Mouse (Mus musculus): Measurements from ENCODE around the gene Sbk1. TPM values are rescaled to one million over a fixed set of nuclear protein-coding genes. Genes with fewer than 3 reads are reported as not detected.
"Not testable (repeated sequence)": the region's sequence is repeated elsewhere in the genome, so short reads cannot be mapped to it uniquely, and the experiment has no call there.

Gene Sbk1
- polyA plus RNA-seq, 1 experiment, result 12.2 TPM

DNA sequence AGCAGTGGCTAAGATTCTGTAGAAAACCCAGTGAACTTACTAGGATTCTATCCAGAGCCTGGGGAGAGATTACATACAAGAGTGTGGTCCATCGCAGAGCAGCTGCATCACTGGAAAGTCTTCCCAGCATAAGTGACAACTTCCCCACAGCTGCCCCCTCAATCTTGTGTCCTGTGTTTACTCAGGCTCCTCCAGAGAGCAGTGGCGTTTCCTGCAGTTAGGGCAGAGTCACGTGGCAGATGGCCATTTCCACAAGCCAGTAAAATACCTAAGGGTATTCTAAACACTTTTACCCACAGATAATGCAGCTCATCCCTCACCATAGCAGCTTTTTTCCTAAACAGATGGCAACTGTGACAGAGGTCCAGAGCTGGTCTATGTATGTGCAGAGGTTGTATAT lies 52.4 kb downstream of the Sbk1 start:
- DNase-seq (ENCODE audit: low read depth, low spot score), result no peak
- 10% methylated on average over 3 of the region's 3 CpGs for WGBS

DNA sequence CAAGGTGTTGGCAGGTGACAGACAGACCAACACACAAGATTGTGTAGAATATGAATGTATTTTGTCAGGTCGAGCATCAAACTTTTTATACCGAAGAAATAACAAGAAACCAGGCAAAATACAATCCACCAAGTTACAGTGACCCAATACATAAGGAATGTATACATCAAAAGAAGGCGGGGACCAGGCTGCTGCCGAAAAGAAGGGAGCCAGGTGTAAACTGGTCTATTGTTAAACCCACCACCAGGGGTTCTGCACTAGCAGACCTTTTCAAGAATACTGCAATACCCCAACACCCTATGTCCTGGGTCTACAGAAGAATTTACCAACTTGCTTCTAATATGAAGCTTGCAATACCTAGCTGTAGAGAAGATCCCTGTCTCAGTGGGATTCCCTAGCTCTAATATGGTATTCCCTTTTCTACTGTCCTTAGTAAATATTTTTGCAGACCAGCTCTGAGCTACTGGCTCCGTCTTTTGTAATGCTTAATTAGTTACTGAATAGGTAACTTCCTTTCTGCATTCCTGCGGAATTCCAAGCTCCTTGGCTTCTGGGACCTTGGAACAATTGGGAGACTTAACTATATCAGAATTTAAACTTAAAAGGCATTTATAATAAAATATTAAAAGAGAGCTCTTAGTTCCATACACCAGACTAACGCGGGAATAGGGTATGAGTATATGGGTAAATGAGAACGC lies 53.3 kb downstream of the Sbk1 start:
- WGBS, result 27% methylated on average over 9 of the region's 9 CpGs
- not testable (repeated sequence) for DNase-seq (ENCODE audit: low read depth, low spot score)

DNA sequence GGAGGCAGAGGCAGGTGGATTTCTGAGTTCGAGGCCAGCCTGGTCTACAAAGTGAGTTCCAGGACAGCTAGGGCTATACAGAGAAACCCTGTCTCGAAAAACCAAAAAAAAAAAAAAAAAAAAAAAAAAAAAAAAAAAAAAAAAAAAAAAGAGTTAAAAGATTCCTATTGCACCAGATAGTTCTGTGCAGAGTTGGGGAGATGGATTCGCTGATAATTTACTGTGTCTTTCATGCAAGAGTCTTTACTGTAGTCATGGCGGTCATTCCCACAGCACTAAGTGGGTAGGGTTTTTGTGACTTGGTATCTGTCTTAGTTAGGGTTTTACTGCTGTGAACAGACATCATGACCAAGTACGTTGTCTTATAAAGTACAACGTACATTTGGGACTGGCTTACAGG lies 56.4 kb downstream of the Sbk1 start:
- not testable (repeated sequence) for DNase-seq (ENCODE audit: low read depth, low spot score)
- 79% methylated on average over 5 of the region's 6 CpGs for WGBS

DNA sequence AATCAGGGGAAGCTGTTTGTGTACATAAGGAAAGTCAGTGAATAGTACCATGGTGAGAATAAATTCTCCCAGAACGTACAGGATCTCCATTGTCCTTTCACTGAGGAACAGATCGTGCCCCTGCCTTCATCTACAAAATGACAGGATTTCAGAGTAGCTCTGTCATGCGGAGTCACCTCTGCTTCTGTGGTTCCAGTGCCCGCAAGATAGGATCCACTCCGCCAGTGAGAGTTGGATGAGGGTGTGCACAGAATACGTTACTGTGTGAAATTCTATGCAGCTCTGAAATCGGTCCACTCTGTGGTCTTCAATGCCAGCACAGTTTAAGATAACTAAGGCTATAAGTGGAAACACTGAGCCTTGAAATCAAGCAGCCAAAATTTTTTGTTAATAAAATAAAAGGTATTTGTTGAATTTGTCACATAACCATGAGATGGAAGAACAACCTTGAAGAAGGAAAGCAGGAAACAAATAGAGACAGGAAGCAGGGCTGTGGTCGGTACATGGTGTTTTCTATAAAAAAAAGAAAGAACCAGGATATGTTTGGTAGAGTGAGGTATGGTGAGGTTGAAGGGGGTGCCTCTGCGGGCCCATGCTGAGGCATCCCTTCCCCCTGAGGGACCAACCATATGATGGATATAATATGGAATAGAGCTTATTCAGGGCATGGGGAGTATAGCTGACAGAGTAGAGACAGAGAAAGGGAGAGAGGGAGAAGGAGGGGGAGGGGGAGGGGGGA lies 57.7 kb downstream of the Sbk1 start:
- DNase-seq (ENCODE audit: low read depth, low spot score), result no peak
- WGBS, result 70% methylated on average over 9 of the region's 9 CpGs

DNA sequence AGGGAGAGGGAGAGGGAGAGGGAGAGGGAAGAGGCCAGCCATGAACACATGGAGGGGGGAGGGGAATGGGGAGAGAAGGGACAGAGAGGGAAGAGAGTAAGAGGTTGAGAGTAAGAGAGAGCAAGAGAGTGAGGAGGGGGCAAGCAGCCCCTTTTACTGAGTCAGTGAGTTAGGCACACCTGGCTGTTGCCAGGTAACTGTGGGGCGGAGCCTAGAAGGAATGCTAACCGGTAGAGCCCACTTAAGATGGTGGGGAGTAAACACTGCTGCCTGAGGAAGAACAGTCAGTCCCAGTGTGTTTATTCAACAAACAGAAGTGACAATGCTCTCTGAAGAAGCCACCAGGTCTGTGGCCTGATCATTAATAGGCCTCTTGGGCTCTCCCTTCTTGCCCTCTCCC lies 58.3 kb downstream of the Sbk1 start:
- WGBS, result 24% methylated on average over 2 of the region's 2 CpGs
- DNase-seq (ENCODE audit: low read depth, low spot score), result no peak

DNA sequence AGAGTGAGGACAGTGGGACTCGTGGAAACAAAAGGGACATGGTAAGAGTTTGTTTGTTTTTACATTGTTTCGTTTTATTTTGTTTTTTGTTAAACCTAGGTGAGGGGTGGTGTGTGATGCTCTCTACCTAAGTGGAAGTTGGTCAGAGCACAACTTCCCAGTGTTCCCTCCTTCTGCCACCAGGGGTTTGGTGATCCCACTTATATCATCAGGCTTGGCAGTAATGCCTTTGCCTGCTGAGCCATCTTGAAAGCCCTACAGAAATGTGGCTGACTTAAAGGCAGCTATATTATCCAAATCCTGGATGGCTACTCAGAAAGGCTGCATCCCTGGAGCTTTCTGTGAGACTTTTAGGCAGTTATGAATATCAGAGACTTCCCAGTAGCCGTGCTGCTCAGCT lies 60.3 kb downstream of the Sbk1 start:
- DNase-seq (ENCODE audit: low read depth, low spot score), result no peak
- 62% methylated on average over 3 of the region's 3 CpGs for WGBS

DNA sequence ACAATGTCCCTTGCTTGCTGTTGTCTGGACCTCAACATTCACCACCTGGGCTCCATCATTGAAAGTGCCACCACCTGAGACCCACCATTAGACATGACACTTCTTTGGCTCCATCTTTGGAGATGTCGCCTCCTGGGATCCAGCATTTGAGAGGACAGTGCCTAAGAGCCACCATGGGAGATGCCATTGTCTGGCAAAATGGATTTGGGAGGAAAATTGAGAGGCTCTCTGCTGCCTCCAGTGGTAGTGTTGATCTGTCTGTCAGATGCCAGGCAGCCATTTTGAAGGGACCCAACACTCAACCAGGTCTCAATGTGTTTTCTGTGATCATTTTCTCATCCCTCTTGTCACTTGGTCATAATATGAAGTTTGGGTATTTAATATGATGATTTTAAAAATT lies 63.1 kb downstream of the Sbk1 start:
- WGBS, result 94% methylated on average over 1 of the region's 1 CpGs
- DNase-seq (ENCODE audit: low read depth, low spot score), result no peak

DNA sequence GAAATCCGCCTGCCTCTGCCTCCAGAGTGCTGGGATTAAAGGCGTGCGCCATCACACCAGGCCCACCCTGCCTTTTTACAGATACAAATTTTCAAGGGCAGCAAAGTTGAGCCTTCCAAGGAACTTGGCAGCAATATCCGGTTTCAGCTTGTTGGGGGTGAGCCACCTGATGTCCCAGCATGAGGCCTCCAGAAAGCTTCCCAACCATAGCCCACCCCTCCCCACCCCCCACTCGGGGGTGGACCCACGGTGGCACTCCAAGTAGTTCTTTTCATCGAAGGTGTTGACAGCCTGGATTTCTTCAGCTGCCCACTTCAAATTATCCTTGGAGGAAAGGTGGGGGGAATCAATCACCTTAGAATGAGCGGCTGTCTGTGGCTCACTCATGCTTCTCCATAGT lies 66.5 kb downstream of the Sbk1 start:
- no peak for DNase-seq (ENCODE audit: low read depth, low spot score)
- WGBS, result 88% methylated on average over 8 of the region's 8 CpGs

DNA sequence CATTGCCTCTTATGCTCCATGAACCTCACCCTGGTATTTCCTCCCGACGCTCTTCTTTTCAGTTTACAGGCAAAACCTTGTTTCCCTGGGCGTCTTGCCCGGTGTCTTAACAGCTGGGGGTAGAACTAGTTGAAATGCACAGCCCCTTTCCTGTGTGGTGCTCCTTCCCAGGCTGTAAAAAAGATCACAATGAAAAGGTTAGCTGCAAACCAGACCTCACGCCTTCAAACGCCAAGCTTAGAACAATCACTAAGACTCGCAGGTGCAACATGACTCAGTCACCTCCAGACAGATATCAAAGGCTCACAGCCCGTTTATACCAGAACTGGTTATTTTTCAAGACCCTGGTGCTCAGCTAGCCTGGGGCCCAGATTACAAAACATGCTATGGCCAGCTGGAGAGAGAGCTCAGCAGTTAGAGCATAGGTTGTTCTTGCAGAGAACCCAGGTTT lies 67.1 kb downstream of the Sbk1 start:
- no peak for DNase-seq (ENCODE audit: low read depth, low spot score)
- WGBS, result 50% methylated on average over 8 of the region's 8 CpGs

DNA sequence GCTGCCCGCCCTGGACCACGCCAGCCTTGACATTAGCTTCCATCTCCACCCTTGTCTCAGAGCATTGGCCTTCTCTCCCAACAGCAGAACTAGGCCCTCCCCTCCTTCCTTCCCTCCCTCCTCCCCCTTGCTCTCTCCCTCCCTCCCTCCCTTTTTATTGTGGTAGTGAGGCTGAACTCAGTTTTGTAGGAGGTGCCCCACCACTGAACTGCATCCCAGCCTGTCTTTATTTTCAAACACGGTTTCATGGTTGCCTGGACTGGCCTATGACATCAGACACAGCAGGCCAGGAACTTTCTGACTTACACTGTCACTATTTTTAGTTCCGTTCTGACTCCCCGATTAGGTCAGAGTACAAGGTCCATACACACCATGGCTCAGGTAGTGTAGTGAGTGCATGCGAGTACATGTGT lies 67.8 kb downstream of the Sbk1 start:
- WGBS, result 31% methylated on average over 6 of the region's 6 CpGs
- DNase-seq (ENCODE audit: low read depth, low spot score), result peak; percentile 40

DNA sequence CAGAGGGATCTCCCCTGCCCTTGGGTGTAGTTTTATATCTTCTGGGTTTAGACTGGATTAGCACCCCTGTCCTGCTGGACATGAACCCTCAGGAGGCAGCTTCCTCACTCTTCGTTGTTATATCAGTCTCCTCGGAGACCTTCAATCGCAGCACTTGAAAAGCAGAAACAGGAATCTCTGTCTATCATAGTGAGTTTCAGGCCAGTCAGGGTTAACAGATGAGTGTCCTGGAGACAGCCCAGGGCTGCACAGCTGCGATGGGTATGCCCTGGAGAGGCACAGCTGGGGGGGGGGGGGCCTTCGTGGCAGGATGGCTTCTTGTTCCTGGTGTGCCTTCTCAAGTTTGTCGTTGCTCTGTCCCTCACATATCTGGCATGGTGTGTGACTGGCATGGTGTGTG lies 68.5 kb downstream of the Sbk1 start:
- no peak for DNase-seq (ENCODE audit: low read depth, low spot score)
- WGBS, result 33% methylated on average over 6 of the region's 6 CpGs

Other genes starting within 250 kb of the Sbk1 start
- gene Gsg1l, start 190.2 kb upstream of the Sbk1 start, polyA plus RNA-seq (2012; rRNA removed), result 0.22 and 0.33 TPM in 2 replicates
- 126 and 136 TPM in 2 replicates for gene Xpo6, start 72.1 kb upstream of the Sbk1 start, polyA plus RNA-seq (2012; rRNA removed)
- gene Lat, start 97.0 kb downstream of the Sbk1 start, polyA plus RNA-seq (2012; rRNA removed), result 19.2 and 19.4 TPM in 2 replicates
- gene Spns1, start 104.8 kb downstream of the Sbk1 start, polyA plus RNA-seq (2012; rRNA removed), result 117 and 149 TPM in 2 replicates
- gene Nfatc2ip, start 124.1 kb downstream of the Sbk1 start, polyA plus RNA-seq (2012; rRNA removed), result 7.5 and 8.4 TPM in 2 replicates
- gene Cd19, start 142.3 kb downstream of the Sbk1 start, polyA plus RNA-seq (2012; rRNA removed), result 14.5 and 18.3 TPM in 2 replicates
- 16.5 and 17.4 TPM in 2 replicates for gene Rabep2, start 156.1 kb downstream of the Sbk1 start, polyA plus RNA-seq (2012; rRNA removed)
- 0.30 and 3.6 TPM in 2 replicates for gene Atp2a1, start 190.5 kb downstream of the Sbk1 start, polyA plus RNA-seq (2012; rRNA removed)
- gene Sh2b1, start 202.8 kb downstream of the Sbk1 start, polyA plus RNA-seq (2012; rRNA removed), result 43.2 and 51.9 TPM in 2 replicates
- 163 and 178 TPM in 2 replicates for gene Tufm, start 214.7 kb downstream of the Sbk1 start, polyA plus RNA-seq (2012; rRNA removed)
- 63.3 and 106 TPM in 2 replicates for gene Atxn2l, start 230.8 kb downstream of the Sbk1 start, polyA plus RNA-seq (2012; rRNA removed)

Data from large intestine, adult 2 months (tissue).